ENCODE assay signal across 12 mouse cellular contexts in the genomic region with DNA sequence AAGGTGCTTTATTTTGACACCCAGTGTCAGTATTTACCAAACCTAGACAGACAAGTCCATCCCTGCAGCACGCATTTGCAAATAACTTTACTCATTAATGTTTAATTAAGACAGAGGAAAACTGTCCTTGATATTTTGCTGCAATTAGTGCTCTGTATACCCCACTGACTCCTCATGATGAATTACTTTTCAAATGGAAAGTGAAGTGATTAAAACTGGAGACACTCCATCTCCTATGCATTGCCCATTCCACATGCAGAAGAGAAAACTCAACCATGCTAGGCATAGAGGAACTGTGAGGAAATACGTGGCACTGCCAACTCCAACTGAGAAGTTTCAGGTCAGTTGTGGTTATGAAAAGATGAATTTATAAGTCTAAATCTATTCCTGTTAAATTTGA.
"Had no signal": no experiment of that assay in that cellular context is flagged by ENCODE, and none has a peak within 500 bp of the region (broad histone marks: within the 10 kb centered on the region; RNA-seq: fewer than 3 reads in every experiment).

No protein-coding gene starts in this region.

- H3K4me3 ChIP-seq: left cerebral cortex, adult 2 months; limb, embryonic 15.5 days; liver, embryonic 12.5 days; lung, embryonic 15.5 days; midbrain, embryonic 15.5 days; neural tube, embryonic 13.5 days had no signal

- H3K4me2 ChIP-seq: limb, embryonic 15.5 days; liver, embryonic 12.5 days; lung, embryonic 15.5 days; midbrain, embryonic 15.5 days; neural tube, embryonic 13.5 days had no signal

- H3K27ac ChIP-seq: left cerebral cortex, adult 2 months; limb, embryonic 15.5 days; liver, embryonic 12.5 days; lung, embryonic 15.5 days; midbrain, embryonic 15.5 days; neural tube, embryonic 13.5 days had no signal

- H3K9ac ChIP-seq: limb, embryonic 15.5 days; liver, embryonic 12.5 days; lung, embryonic 15.5 days; midbrain, embryonic 15.5 days; neural tube, embryonic 13.5 days had no signal

- H3K36me3 ChIP-seq: limb, embryonic 15.5 days; liver, embryonic 12.5 days; lung, embryonic 15.5 days; midbrain, embryonic 15.5 days; neural tube, embryonic 13.5 days had no signal

- H3K9me3 ChIP-seq: limb, embryonic 15.5 days; liver, embryonic 12.5 days; lung, embryonic 15.5 days; midbrain, embryonic 15.5 days; neural tube, embryonic 13.5 days had no signal

- DNase-seq: kidney, adult 18-20 months; kidney, postnatal 10 days; right cerebral cortex, postnatal 4 days; spleen, adult 18-20 months; thymus, adult 18-20 months; thymus, postnatal 14 days had no signal

- ATAC-seq: liver, embryonic 12.5 days; midbrain, embryonic 15.5 days had no signal

- H3K27me3 ChIP-seq: limb, embryonic 15.5 days; liver, embryonic 12.5 days; lung, embryonic 15.5 days; midbrain, embryonic 15.5 days; neural tube, embryonic 13.5 days had no signal

- H3K4me1 ChIP-seq: limb, embryonic 15.5 days; liver, embryonic 12.5 days; lung, embryonic 15.5 days; midbrain, embryonic 15.5 days had no signal
